Mouse (Mus musculus) cerebral cortex, adult 2 months (tissue): ENCODE measurements around the gene Tsacc.

Experiments used
- WGBS: fragments of 180-500 bp; shearing (Covaris S2); methylation state at CpG from one replicate; pipeline ENCODE4 v1.1.7; 2018; 5-methylcytosine and 5-hydroxymethylcytosine counted together

Tsacc gene

GRCm38 (mm10) chr3:88238866-88239391 lies 57.9 kb downstream of the Tsacc start:
- WGBS = 46% methylated on average over 8 of the region's 8 CpGs

DNA sequence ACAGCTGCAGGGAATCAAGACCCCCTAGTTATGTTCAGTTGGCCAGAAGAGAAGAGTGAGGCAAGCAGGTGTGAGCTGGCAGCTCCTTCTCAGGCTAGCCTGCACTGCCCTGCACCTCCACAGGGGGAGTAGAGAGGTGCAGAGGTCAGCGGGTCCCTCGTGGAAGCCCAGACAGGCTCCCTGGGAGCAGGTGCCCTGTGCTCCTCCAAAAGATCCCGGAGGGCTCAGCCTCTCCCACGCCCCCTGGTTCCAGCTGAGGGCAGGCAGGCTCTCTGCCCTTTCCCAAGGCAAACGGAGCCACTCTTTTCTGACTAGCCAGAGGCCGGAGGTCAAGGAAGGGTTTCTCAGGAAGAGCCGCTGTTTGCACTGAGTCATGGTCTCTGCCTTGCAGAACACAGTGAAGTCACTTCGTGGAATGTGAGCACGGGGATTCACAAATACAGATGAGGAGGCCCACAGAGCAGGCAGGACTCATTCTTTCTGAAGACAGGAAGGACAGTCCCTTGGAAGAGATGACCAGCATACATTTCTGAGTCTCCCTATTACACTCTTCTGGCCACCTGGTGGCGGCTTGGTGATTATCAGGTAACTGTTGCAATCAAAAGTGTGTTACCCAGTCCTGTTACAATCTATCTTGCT lies 59.1 kb downstream of the Tsacc start:
- 47% methylated on average over 10 of the region's 10 CpGs for WGBS

GRCm38 (mm10) chr3:88237161-88237555 lies 59.6 kb downstream of the Tsacc start:
- 68% methylated on average over 6 of the region's 6 CpGs for WGBS

DNA sequence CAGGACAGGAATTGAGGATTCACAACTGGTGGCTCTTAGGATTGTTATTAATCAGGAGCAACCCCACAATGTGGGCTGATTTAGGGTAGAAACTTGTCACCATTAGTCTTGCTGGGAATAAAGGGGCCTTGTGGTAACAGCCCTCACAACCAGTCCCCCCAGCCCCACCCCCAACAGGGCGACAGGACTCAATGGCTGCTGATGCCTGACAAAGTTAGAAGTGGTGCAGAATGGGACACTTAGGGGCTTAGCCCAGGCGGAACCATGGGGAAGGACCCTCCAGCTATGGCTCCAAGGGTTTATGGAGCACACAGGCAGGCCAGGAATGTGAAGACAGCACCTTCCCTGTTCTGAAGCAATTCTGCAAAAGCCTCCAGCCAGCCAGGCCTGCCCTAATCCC lies 61.2 kb downstream of the Tsacc start:
- 80% methylated on average over 2 of the region's 2 CpGs for whole genome bisulfite sequencing

DNA sequence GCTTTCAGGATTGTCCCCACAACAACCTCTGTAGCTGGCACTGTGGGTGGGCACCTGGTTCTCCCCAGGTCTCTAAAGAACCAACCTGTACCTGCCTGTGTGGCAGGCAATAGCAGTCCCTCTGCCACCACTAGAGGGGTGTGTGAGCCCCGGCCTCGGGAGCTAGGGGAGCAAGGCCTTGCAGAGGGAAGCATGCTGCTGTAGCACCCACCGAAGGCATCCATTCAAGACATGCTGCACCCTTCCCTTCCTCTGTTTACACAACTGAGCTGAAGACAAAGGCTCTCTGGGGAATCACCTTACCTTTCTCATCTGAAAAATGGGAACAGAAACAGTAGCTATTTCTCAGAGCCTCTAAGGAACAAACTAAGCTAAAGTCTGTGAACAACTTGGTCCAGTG lies 61.6 kb downstream of the Tsacc start:
- 44% methylated on average over 3 of the region's 3 CpGs for WGBS

DNA sequence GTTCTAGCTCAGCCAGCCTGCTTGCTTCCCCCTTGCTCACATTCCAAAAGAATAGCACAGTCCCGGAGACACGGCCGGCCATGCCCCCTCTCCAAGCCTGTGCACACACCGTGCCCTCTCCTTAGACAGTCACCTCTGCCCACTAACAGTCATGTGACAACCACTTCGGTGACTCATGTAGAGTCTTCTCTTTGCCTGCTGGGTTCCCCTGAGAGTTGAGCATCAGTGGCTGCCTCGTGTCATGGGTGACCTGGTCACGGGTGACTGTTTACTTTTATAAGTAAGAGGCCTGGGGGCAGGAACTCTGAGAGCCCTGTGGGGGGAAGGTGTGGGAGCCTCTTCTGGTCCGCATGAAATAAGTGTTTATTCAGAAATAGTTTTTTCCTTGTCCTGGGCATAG lies 62.8 kb downstream of the Tsacc start:
- WGBS = 56% methylated on average over 8 of the region's 8 CpGs

DNA sequence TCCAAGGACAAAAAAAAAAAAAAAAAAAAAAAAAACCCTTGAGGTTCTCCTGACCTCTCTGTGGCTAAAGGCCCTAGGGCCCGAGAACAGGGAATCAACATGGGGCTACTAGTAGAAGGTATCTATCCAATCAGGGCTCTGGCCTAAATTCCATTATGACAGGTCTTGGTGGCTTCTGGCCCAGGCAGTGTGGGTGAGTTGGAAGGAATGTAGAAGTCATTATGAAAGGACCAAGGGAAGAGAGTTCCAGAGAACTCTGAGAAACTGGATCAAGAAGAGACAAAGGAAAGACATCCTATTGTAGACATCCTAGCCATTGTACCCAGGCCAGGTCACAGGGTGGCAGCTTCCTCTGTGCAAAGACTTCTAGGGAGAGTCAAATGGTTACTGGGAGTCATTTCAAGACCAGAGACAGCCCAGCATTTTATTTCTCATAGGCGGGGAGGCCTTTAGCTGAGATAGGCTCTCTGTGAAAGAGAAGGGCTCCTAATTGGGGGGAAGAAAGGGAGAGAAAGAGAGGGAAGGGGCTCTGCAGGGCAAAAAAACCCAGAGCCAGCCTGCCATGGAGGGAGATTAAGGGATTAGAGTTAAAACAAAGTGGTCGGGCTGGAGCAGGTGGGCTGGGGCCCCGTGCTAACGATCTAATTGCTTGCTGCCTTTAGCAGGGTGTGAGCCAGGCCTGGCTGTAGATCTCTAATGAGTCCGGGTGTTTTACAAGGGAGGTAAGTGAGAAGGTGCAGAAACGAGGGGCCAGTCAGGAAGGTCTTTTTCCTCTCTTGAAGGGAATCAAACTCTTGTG lies 63.7 kb downstream of the Tsacc start:
- WGBS = 54% methylated on average over 7 of the region's 7 CpGs
